Mouse (Mus musculus) midbrain, embryonic 13.5 days (tissue): ENCODE data around the gene Wnt5b. TPM values are rescaled to one million over a fixed set of nuclear protein-coding genes. Genes with fewer than 3 reads are reported as not detected.

Source experiments
- ATAC-seq: fragments of 200-750 bp; cut with Nextera tagmentation; 2 replicates; pipeline ENCODE4 v1.8.0; 2017; ENCODE audit warnings: mild to moderate bottlenecking, moderate TSS enrichment, moderate library complexity
- H3K27ac ChIP-seq: fragments of 300-500 bp; sonication (generic); 2 replicates; pipeline ENCODE4 v1.5.1; 2015; ENCODE audit warnings: inconsistent platforms, mild to moderate bottlenecking, moderate library complexity
- H3K27me3 ChIP-seq: fragments of 300-500 bp; sonication (generic); 2 replicates; pipeline ENCODE4 v1.6.1; 2015; ENCODE audit warnings: mild to moderate bottlenecking, inconsistent platforms
- H3K36me3 ChIP-seq: fragments of 300-500 bp; sonication (generic); 2 replicates; pipeline ENCODE4 v1.6.1; 2015; ENCODE audit warnings: mild to moderate bottlenecking, inconsistent platforms
- H3K4me1 ChIP-seq: fragments of 300-500 bp; sonication (generic); replicated peaks from 2 replicates; pipeline ENCODE4 v1.6.1; 2015; ENCODE audit warnings: inconsistent platforms
- H3K4me2 ChIP-seq: fragments of 300-500 bp; sonication (generic); replicated peaks from 2 replicates; pipeline ENCODE4 v1.6.1; 2015; ENCODE audit warnings: moderate library complexity, mild to moderate bottlenecking, inconsistent platforms
- H3K4me3 ChIP-seq: fragments of 300-500 bp; sonication (generic); replicated peaks from 2 replicates; pipeline ENCODE4 v1.5.1; 2015; ENCODE audit warnings: mild to moderate bottlenecking, inconsistent platforms
- H3K9ac ChIP-seq: fragments of 300-500 bp; sonication (generic); replicated peaks from 2 replicates; pipeline ENCODE4 v1.6.1; 2015; ENCODE audit warnings: mild to moderate bottlenecking, inconsistent platforms
- H3K9me3 ChIP-seq: fragments of 300-500 bp; sonication (generic); 2 replicates; pipeline ENCODE4 v1.6.1; 2016; ENCODE audit warnings: mild to moderate bottlenecking, inconsistent platforms
- WGBS: fragments of 180-500 bp; shearing (Covaris S2); methylation state at CpG from one replicate; pipeline ENCODE4 v1.1.7; 2015; 5-methylcytosine and 5-hydroxymethylcytosine counted together
- polyA plus RNA-seq: library from polyadenylated mRNA; unstranded; fragments of >200 nt; fragmentation: Nextera tagmentation; extraction: Ambion mirVana; gene quantifications from 2 replicates; pipeline ENCODE4 v1.2.1, GENCODE M21; 2015

Wnt5b gene
- polyA plus RNA-seq, result 2.8 and 3.6 TPM in 2 replicates

- Histone ChIP-seq H3K36me3 (no peaks in the 10 kb centered on the region), H3K4me3 (peak within 1 kb of the TSS; percentile 74), H3K27me3 (peaks cover 53% of the 10 kb centered on the region), H3K4me1 (peaks cover 13% of the 10 kb centered on the region), H3K27ac (no peak within 1 kb of the TSS), H3K9me3 (no peaks in the 10 kb centered on the region), H3K9ac (peak within 1 kb of the TSS; percentile 70), H3K4me2 (peak within 1 kb of the TSS; percentile 93)
- under 1% methylated on average over 111 of the region's 120 CpGs for WGBS
- ATAC-seq, result peak; percentile 81
Measured at GRCm38 (mm10) chr6:119543803-119544517, at the start of gene Wnt5b. TSS of gene Wnt5b (minus strand) at chr6:119544347.

- no peaks in the 10 kb centered on the region for H3K9me3 ChIP-seq
- no peak overlapping the region for H3K4me2 ChIP-seq
- H3K36me3 ChIP-seq, result peaks cover 14% of the 10 kb centered on the region
- H3K4me1 ChIP-seq, result peaks cover 7% of the 10 kb centered on the region
- no peak overlapping the region for H3K27ac ChIP-seq
- 87% methylated on average over 2 of the region's 2 CpGs for WGBS
- H3K4me3 ChIP-seq, result no peak overlapping the region
- ATAC-seq, result no peak
- no peak overlapping the region for H3K9ac ChIP-seq
- H3K27me3 ChIP-seq, result no peaks in the 10 kb centered on the region
Measured at GRCm38 (mm10) chr6:119590872-119591271, 46.7 kb upstream of the Wnt5b start.

GRCm38 (mm10) chr6:119587897-119588296 lies 43.8 kb upstream of the Wnt5b start:
- Histone ChIP-seq H3K4me2 (no peak overlapping the region), H3K4me3 (no peak overlapping the region), H3K9ac (no peak overlapping the region), H3K27me3 (no peaks in the 10 kb centered on the region), H3K36me3 (0 out of 2 replicates have a peak, but pooled peaks cover 8% of the 10 kb centered on the region), H3K27ac (no peak overlapping the region), H3K4me1 (peaks cover 11% of the 10 kb centered on the region), H3K9me3 (no peaks in the 10 kb centered on the region)
- 95% methylated on average over 2 of the region's 2 CpGs for WGBS
- no peak for ATAC-seq

GRCm38 (mm10) chr6:119587454-119587853 lies 43.3 kb upstream of the Wnt5b start:
- no peak overlapping the region for H3K27ac ChIP-seq
- no peak overlapping the region for H3K9ac ChIP-seq
- no peaks in the 10 kb centered on the region for H3K27me3 ChIP-seq
- peaks cover 11% of the 10 kb centered on the region for H3K4me1 ChIP-seq
- H3K4me2 ChIP-seq, result no peak overlapping the region
- H3K4me3 ChIP-seq, result no peak overlapping the region
- H3K36me3 ChIP-seq, result 0 out of 2 replicates have a peak, but pooled peaks cover 8% of the 10 kb centered on the region
- no peak for ATAC-seq
- H3K9me3 ChIP-seq, result no peaks in the 10 kb centered on the region

GRCm38 (mm10) chr6:119585652-119586375 lies 41.7 kb upstream of the Wnt5b start:
- no peaks in the 10 kb centered on the region for H3K27me3 ChIP-seq
- ATAC-seq, result peak; percentile 34; the same call in 1 of the 2 replicates
- peak overlapping the region; percentile 37; the same call in 1 of the 2 replicates for H3K27ac ChIP-seq
- WGBS, result 58% methylated on average over 5 of the region's 5 CpGs
- 0 out of 2 replicates have a peak, but pooled peaks cover 3% of the 10 kb centered on the region for H3K36me3 ChIP-seq
- no peaks in the 10 kb centered on the region for H3K9me3 ChIP-seq
- no peak overlapping the region for H3K4me3 ChIP-seq
- H3K4me1 ChIP-seq, result peaks cover 11% of the 10 kb centered on the region
- no peak overlapping the region for H3K4me2 ChIP-seq
- H3K9ac ChIP-seq, result no peak overlapping the region

GRCm38 (mm10) chr6:119584061-119584460 lies 39.9 kb upstream of the Wnt5b start:
- Histone ChIP-seq H3K4me2 (no peak overlapping the region), H3K27me3 (no peaks in the 10 kb centered on the region), H3K4me3 (no peak overlapping the region), H3K36me3 (no peaks in the 10 kb centered on the region), H3K9me3 (no peaks in the 10 kb centered on the region), H3K9ac (no peak overlapping the region), H3K4me1 (peaks cover 11% of the 10 kb centered on the region), H3K27ac (no peak overlapping the region)
- ATAC-seq, result no peak
- 94% methylated on average over 1 of the region's 1 CpGs for WGBS

GRCm38 (mm10) chr6:119583165-119583564 lies 39.0 kb upstream of the Wnt5b start:
- Histone ChIP-seq H3K4me2 (no peak overlapping the region), H3K36me3 (no peaks in the 10 kb centered on the region), H3K4me3 (no peak overlapping the region), H3K4me1 (peaks cover 11% of the 10 kb centered on the region), H3K27ac (no peak overlapping the region), H3K9me3 (no peaks in the 10 kb centered on the region), H3K27me3 (no peaks in the 10 kb centered on the region), H3K9ac (no peak overlapping the region)
- ATAC-seq, result no peak
- 95% methylated on average over 5 of the region's 5 CpGs for WGBS

- H3K4me3 ChIP-seq, result no peak overlapping the region
- H3K9me3 ChIP-seq, result no peaks in the 10 kb centered on the region
- no peak overlapping the region for H3K4me2 ChIP-seq
- H3K27me3 ChIP-seq, result no peaks in the 10 kb centered on the region
- no peaks in the 10 kb centered on the region for H3K4me1 ChIP-seq
- no peak for ATAC-seq
- 96% methylated on average over 4 of the region's 4 CpGs for WGBS
- peaks cover 44% of the 10 kb centered on the region for H3K36me3 ChIP-seq
- no peak overlapping the region for H3K27ac ChIP-seq
- no peak overlapping the region for H3K9ac ChIP-seq
Measured at GRCm38 (mm10) chr6:119576706-119577105, 32.6 kb upstream of the Wnt5b start.

- Histone ChIP-seq H3K27me3 (no peaks in the 10 kb centered on the region), H3K4me3 (no peak overlapping the region), H3K9me3 (no peaks in the 10 kb centered on the region), H3K9ac (no peak overlapping the region), H3K36me3 (peaks cover 51% of the 10 kb centered on the region), H3K4me2 (no peak overlapping the region), H3K4me1 (no peaks in the 10 kb centered on the region), H3K27ac (no peak overlapping the region)
- ATAC-seq, result no peak
- WGBS, result 96% methylated on average over 12 of the region's 12 CpGs
Measured at GRCm38 (mm10) chr6:119575331-119575730, 31.2 kb upstream of the Wnt5b start.

- Histone ChIP-seq H3K4me3 (no peak overlapping the region), H3K4me2 (no peak overlapping the region), H3K27ac (no peak overlapping the region), H3K4me1 (no peaks in the 10 kb centered on the region), H3K9ac (no peak overlapping the region), H3K27me3 (no peaks in the 10 kb centered on the region), H3K36me3 (peaks cover 58% of the 10 kb centered on the region), H3K9me3 (no peaks in the 10 kb centered on the region)
- WGBS, result 89% methylated on average over 7 of the region's 7 CpGs
- ATAC-seq, result no peak
Measured at GRCm38 (mm10) chr6:119572296-119572695, 28.1 kb upstream of the Wnt5b start.

- no peak overlapping the region for H3K4me2 ChIP-seq
- no peak for ATAC-seq
- no peaks in the 10 kb centered on the region for H3K9me3 ChIP-seq
- H3K9ac ChIP-seq, result no peak overlapping the region
- WGBS, result 85% methylated on average over 4 of the region's 4 CpGs
- H3K4me1 ChIP-seq, result no peaks in the 10 kb centered on the region
- no peaks in the 10 kb centered on the region for H3K27me3 ChIP-seq
- H3K36me3 ChIP-seq, result peaks cover 54% of the 10 kb centered on the region
- no peak overlapping the region for H3K27ac ChIP-seq
- H3K4me3 ChIP-seq, result no peak overlapping the region
Measured at GRCm38 (mm10) chr6:119570797-119571196, 26.6 kb upstream of the Wnt5b start.

GRCm38 (mm10) chr6:119568339-119568738 lies 24.2 kb upstream of the Wnt5b start:
- no peaks in the 10 kb centered on the region for H3K9me3 ChIP-seq
- ATAC-seq, result no peak
- 86% methylated on average over 2 of the region's 2 CpGs for WGBS

More at GRCm38 (mm10) chr6:119568339-119568738, 24.2 kb upstream of the Wnt5b start:
- no peak overlapping the region for H3K27ac ChIP-seq
- no peaks in the 10 kb centered on the region for H3K4me1 ChIP-seq
- H3K9ac ChIP-seq, result no peak overlapping the region
- H3K36me3 ChIP-seq, result peaks cover 30% of the 10 kb centered on the region
- H3K4me3 ChIP-seq, result no peak overlapping the region
- no peak overlapping the region for H3K4me2 ChIP-seq
- H3K27me3 ChIP-seq, result no peaks in the 10 kb centered on the region
